Comparison of ENCODE assay signal across 15 mouse cellular contexts in genomic region chr7:80375376-80376039, GRCm38 (mm10). TPM values are rescaled to one million over a fixed set of nuclear protein-coding genes. Genes with fewer than 3 reads are reported as not detected.
A peak's percentile ranks its signal among the peaks of the same experiment; 100 is the strongest.
DNase-seq lines count a peak whose midpoint lies in the region; ATAC-seq lines count a peak whose summit lies in the region.
"Had no signal": no experiment of that assay in that cellular context is flagged by ENCODE, and none has a peak within 500 bp of the region (broad histone marks: within the 10 kb centered on the region; RNA-seq: fewer than 3 reads in every experiment).

No protein-coding gene starts in this region.

- H3K4me1 ChIP-seq in heart, embryonic 10.5 days, result peaks cover 18% of the 10 kb centered on the region
- H3K4me1 ChIP-seq: forebrain, embryonic 13.5 days; lung, embryonic 15.5 days had no signal

- H3K27me3 ChIP-seq in heart, embryonic 10.5 days (ENCODE audit: insufficient read depth, poor library complexity, severe bottlenecking), result peaks cover 7% of the 10 kb centered on the region; the same call in 1 of the 2 replicates
- H3K27me3 ChIP-seq: forebrain, embryonic 13.5 days; lung, embryonic 15.5 days had no signal

- peaks cover 24% of the 10 kb centered on the region; the same call in 1 of the 2 replicates for H3K36me3 ChIP-seq in heart, embryonic 10.5 days

- no peaks in the 10 kb centered on the region for H3K9me3 ChIP-seq in heart, embryonic 10.5 days
- H3K9me3 ChIP-seq: forebrain, embryonic 13.5 days; lung, embryonic 15.5 days had no signal

- 49% methylated on average over 9 of the region's 9 CpGs for WGBS in heart, embryonic 10.5 days

- peak; percentile 75 for DNase-seq in adrenal gland, adult 8-10 months
- no peak for DNase-seq in adrenal gland, postnatal 10 days
- peak; percentile 72 for DNase-seq in thymus, postnatal 0 days (ENCODE audit: low spot score)
- DNase-seq in thymus, postnatal 4 days, result no peak
- peak; percentile 64 for DNase-seq in adrenal gland, postnatal 14 days
- DNase-seq in heart, embryonic 10.5 days (ENCODE audit: low spot score), result no peak
- DNase-seq in liver, result no peak
- DNase-seq: cerebellum, adult 11 months; gastrocnemius, postnatal 25 days; heart, postnatal 14 days; kidney, adult 18-20 months; layer of hippocampus, adult 9-11 months had no signal

- ATAC-seq in monocyte, adult 5-6 weeks (replicated peaks; ENCODE audit: insufficient number of reproducible peaks, low FRiP score, low TSS enrichment, poor library complexity, severe bottlenecking), result peak; percentile 9; the same call in 1 of the 2 replicates
- ATAC-seq: forebrain, embryonic 13.5 days had no signal

- H3K27ac ChIP-seq in heart, embryonic 10.5 days, result no peak overlapping the region
- H3K27ac ChIP-seq: forebrain, embryonic 13.5 days; lung, embryonic 15.5 days had no signal

- H3K4me3 ChIP-seq in heart, embryonic 10.5 days, result no peak overlapping the region
- H3K4me3 ChIP-seq: forebrain, embryonic 13.5 days; lung, embryonic 15.5 days had no signal

RNA-seq across cellular contexts. Expression of gene Man2a2, which starts 4.3 kb away (rescaled TPM):
- 100 to 1,000 TPM in 3 of 4 experiments, 10 to 100 TPM in 1; 92.4 to 158 (median 132) TPM for total RNA-seq in adrenal gland, adult 8-10 months (2022)
- 10 to 100 TPM; 56.2 to 93.5 TPM for total RNA-seq in adrenal gland, postnatal 10 days (2021)
- polyA plus RNA-seq in thymus, postnatal 0 days (2015; fragmentation: Nextera tagmentation; extraction: Ambion mirVana), result 7.1 and 10.3 TPM in 2 replicates
- total RNA-seq in adrenal gland, postnatal 14 days (2021), result 61.4 and 82.8 TPM in 2 replicates
- total RNA-seq in monocyte, adult 5-6 weeks (2017), result 12.8 to 20.6 TPM (median 18.0 TPM) in 3 replicates
- 20.0 and 20.9 TPM in 2 replicates for polyA plus RNA-seq in heart, embryonic 10.5 days (2016; fragmentation: Nextera tagmentation; extraction: Ambion mirVana)

RNA-seq across cellular contexts. Expression of gene Fes, which starts 12.2 kb away (rescaled TPM):
- total RNA-seq in adrenal gland, adult 8-10 months (2022), result 10 to 100 TPM in 3 of 4 experiments, 1 to 10 TPM in 1; 7.1 to 20.3 (median 15.2) TPM
- total RNA-seq in adrenal gland, postnatal 10 days (2021), result 10 to 100 TPM; 13.2 to 17.1 TPM
- polyA plus RNA-seq in thymus, postnatal 0 days (2015; fragmentation: Nextera tagmentation; extraction: Ambion mirVana), result 7.3 and 7.8 TPM in 2 replicates
- total RNA-seq in adrenal gland, postnatal 14 days (2021), result 12.8 and 13.0 TPM in 2 replicates
- total RNA-seq in monocyte, adult 5-6 weeks (2017), result 117 to 175 TPM (median 150 TPM) in 3 replicates
- 9.7 and 11.7 TPM in 2 replicates for polyA plus RNA-seq in heart, embryonic 10.5 days (2016; fragmentation: Nextera tagmentation; extraction: Ambion mirVana)

RNA-seq across cellular contexts. Expression of gene Furin, which starts 29.7 kb away (rescaled TPM):
- 100 to 1,000 TPM; 153 to 192 (median 166) TPM for total RNA-seq in adrenal gland, adult 8-10 months (2022)
- 100 to 1,000 TPM; 113 to 129 TPM for total RNA-seq in adrenal gland, postnatal 10 days (2021)
- polyA plus RNA-seq in thymus, postnatal 0 days (2015; fragmentation: Nextera tagmentation; extraction: Ambion mirVana), result 6.8 and 9.1 TPM in 2 replicates
- total RNA-seq in adrenal gland, postnatal 14 days (2021), result 138 and 140 TPM in 2 replicates
- 31.1 to 46.2 TPM (median 34.3 TPM) in 3 replicates for total RNA-seq in monocyte, adult 5-6 weeks (2017)
- polyA plus RNA-seq in heart, embryonic 10.5 days (2016; fragmentation: Nextera tagmentation; extraction: Ambion mirVana), result 18.1 and 20.7 TPM in 2 replicates

RNA-seq across cellular contexts. Expression of gene Hddc3, which starts 32.6 kb away (rescaled TPM):
- total RNA-seq in adrenal gland, adult 8-10 months (2022), result 10 to 100 TPM; 29.7 to 43.1 (median 35.4) TPM
- total RNA-seq in adrenal gland, postnatal 10 days (2021), result 10 to 100 TPM; 45.3 to 54.8 TPM
- 8.4 and 12.7 TPM in 2 replicates for polyA plus RNA-seq in thymus, postnatal 0 days (2015; fragmentation: Nextera tagmentation; extraction: Ambion mirVana)
- 35.1 and 44.2 TPM in 2 replicates for total RNA-seq in adrenal gland, postnatal 14 days (2021)
- total RNA-seq in monocyte, adult 5-6 weeks (2017), result 0.21 to 6.1 TPM (median 1.5 TPM) in 3 replicates
- polyA plus RNA-seq in heart, embryonic 10.5 days (2016; fragmentation: Nextera tagmentation; extraction: Ambion mirVana), result 18.3 and 18.4 TPM in 2 replicates

RNA-seq across cellular contexts. Expression of gene Unc45a, which starts 34.7 kb away (rescaled TPM):
- total RNA-seq in adrenal gland, adult 8-10 months (2022), result 10 to 100 TPM; 73.1 to 85.4 (median 80.7) TPM
- total RNA-seq in adrenal gland, postnatal 10 days (2021), result 10 to 100 TPM; 40.8 to 44.6 TPM
- polyA plus RNA-seq in thymus, postnatal 0 days (2015; fragmentation: Nextera tagmentation; extraction: Ambion mirVana), result 31.0 and 32.3 TPM in 2 replicates
- total RNA-seq in adrenal gland, postnatal 14 days (2021), result 52.5 and 59.0 TPM in 2 replicates
- 28.3 to 50.6 TPM (median 33.6 TPM) in 3 replicates for total RNA-seq in monocyte, adult 5-6 weeks (2017)
- 24.3 and 34.2 TPM in 2 replicates for polyA plus RNA-seq in heart, embryonic 10.5 days (2016; fragmentation: Nextera tagmentation; extraction: Ambion mirVana)

Comparison
In these comparisons a context has a peak if more than half of its experiments do, and no peak if none do; other contexts are left out.
1. DNase-seq: peak in adrenal gland, adult 8-10 months (single experiment), thymus, postnatal 0 days (single experiment) and adrenal gland, postnatal 14 days (single experiment); none in adrenal gland, postnatal 10 days (single experiment), thymus, postnatal 4 days (single experiment), heart, embryonic 10.5 days (single experiment) and liver (single experiment).